Mouse (Mus musculus): ENCODE data around the gene L3mbtl3.
A peak's percentile ranks its signal among the peaks of the same experiment; 100 is the strongest.

The L3mbtl3 gene

DNA sequence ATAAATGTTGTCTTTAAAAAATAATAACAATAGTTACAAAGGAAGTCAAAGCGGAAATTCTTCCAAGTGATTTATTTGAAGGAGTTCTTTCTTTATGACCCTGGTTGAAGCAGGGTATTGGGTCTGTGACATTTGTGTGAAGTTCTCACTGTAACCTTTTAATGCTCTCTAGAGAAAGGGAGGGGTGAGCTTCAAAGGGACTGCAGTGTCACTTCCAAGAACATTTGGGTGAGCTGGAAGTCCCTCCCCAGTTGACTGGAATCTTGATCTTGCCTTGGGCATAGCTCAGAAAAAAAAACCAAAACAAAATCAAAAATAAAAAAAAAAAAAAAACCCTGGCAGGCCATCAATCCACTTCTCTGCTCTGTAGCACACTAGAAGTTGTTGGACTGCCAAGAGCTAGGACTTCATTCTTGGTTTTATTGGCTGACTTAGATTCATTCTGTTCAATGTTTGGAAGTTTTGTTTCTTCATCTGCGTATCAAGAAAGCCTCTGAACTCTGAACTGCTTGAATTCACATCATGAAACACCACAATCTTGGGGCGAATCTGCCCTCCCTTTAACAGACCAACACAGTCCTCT is 143.6 kb downstream of the L3mbtl3 start:
- peak in 1 of 2 experiments; percentile 4 for DNase-seq

DNA sequence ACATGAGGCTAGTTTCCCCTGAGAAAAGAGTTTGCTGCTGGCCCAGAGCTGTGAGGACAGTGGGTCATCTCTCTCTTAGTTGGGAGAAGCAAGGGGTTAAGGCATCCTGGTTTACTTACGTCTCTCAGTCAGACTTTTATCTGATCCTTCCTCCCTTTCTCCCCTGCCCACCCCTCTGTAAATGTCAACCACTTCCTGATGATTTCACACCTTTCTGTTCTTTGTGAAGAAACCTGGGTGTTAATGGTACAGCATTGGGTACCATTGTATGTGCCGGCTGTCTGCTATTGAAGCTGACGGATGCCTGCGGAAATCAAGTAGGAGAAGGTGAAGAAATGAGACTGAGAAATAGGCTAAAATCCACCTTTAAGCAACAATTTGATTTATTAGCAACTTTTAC is 146.3 kb downstream of the L3mbtl3 start, which contains the start of gene Samd3:
Gene Samd3 (plus strand): TSS at position 220 of the 400 bp plus-strand sequence.
- DNase-seq: no peak

GRCm38 (mm10) chr10:26228187-26228586 is 147.6 kb downstream of the L3mbtl3 start:
- DNase-seq: no peak

DNA sequence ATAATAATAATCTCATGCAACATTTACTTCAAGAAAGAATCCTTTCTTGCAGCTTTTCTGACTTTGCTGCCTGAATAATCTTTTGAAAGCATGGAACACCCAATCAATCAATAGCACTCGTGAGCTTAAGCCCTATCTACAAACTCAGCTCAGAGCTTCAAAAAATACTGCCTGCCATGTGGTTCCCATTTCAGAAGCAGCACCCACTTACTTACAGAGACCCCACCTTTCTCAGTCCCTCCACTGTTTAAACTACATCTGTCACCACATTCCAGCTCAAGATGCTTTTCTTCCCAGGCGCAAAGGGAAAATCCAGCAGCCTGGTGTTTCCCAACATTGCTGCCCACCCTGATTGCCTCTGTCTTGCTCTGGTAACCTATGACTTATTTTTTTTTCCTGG is 149.0 kb downstream of the L3mbtl3 start:
- no peak for DNase-seq

DNA sequence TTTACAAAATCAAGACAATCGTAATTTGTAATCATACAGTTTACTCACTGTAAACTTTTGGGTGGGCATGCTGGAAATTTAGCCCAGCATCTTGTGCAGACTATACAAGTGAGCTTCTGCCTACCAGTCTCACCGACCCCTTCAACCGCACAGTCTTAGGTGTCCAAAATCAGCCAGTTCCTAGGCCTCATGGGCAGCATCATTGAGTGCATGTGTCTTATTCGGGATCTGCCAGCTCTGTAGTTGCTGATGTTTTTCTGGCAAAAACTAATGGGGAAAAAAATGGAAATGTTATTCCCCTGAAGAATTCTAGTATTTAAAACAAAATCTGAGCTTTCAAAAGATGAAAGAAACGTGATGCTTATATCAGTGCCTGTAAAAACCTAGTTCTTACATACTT is 149.5 kb downstream of the L3mbtl3 start:
- no peak for DNase-seq

All from kidney, adult 8-10 months (tissue).